Mouse (Mus musculus): ENCODE data around the gene Gbf1.

Gbf1 gene

GRCm38 (mm10) chr19:46322996-46323572 lies 170.8 kb downstream of the Gbf1 start:
- POLR2A ChIA-PET = interaction anchor here in 2 of 4 experiments (0.6 to 2.2 kb wide), 3 partner anchors 10 to 702 kb away, joined by 3 to 9 read pairs (median 3); no protein-coding TSS in a partner anchor
- CTCF ChIA-PET = interaction anchor here in 3 of 4 experiments (0.5 to 1.7 kb wide), 3 partner anchors 14 to 603 kb away, joined by 3 to 5 read pairs (median 3); no protein-coding TSS in a partner anchor

GRCm38 (mm10) chr19:46323716-46324115 lies 171.4 kb downstream of the Gbf1 start:
- POLR2A ChIA-PET = interaction anchor here in 1 of 4 experiments (1.3 to 2.2 kb wide), 2 partner anchors 11 to 73 kb away, joined by 4 to 9 read pairs; partner anchors contain the start of gene Sufu
- CTCF ChIA-PET = interaction anchor here in 1 of 4 experiments (1.7 kb wide), 1 partner anchor 15 kb away, joined by 5 read pairs; no protein-coding TSS in a partner anchor

- ChIA-PET CTCF (interaction anchor here in 1 of 4 experiments (1.7 kb wide), 1 partner anchor 15 kb away, joined by 5 read pairs; no protein-coding TSS in a partner anchor), POLR2A (interaction anchor here in 1 of 4 experiments (0.7 to 1.6 kb wide), 4 partner anchors 14 to 514 kb away, joined by 3 to 4 read pairs (median 3); partner anchors contain the start of genes Cuedc2 and Sufu)
Measured at GRCm38 (mm10) chr19:46324366-46324765, 172.1 kb downstream of the Gbf1 start.

GRCm38 (mm10) chr19:46324918-46325317 lies 172.6 kb downstream of the Gbf1 start:
- ChIA-PET POLR2A (interaction anchor here in 1 of 4 experiments (0.7 to 1.6 kb wide), 4 partner anchors 13 to 514 kb away, joined by 3 to 4 read pairs (median 3); partner anchors contain the start of genes Cuedc2 and Sufu), CTCF (no interaction called here)

GRCm38 (mm10) chr19:46326019-46326755 lies 173.9 kb downstream of the Gbf1 start:
- CTCF ChIA-PET = no interaction called here

GRCm38 (mm10) chr19:46326756-46327305 lies 174.5 kb downstream of the Gbf1 start, which contains the start of gene Psd:
TSS of gene Psd (minus strand) at chr19:46327156.
- ChIA-PET CTCF (interaction anchor here in 1 of 4 experiments (2.6 kb wide), 1 partner anchor 23 kb away, joined by 14 read pairs; the partner anchor contains the start of gene Nfkb2), POLR2A (interaction anchor here in 2 of 4 experiments (1.0 to 3.4 kb wide), 6 partner anchors 8 to 260 kb away, joined by 3 to 35 read pairs (median 12); partner anchors contain the start of genes Actr1a (in 1 of the 2) and Cuedc2 (in 1 of the 2))

More at GRCm38 (mm10) chr19:46326019-46326755, 173.9 kb downstream of the Gbf1 start:
- POLR2A ChIA-PET = interaction anchor here in 2 of 4 experiments (0.9 to 1.6 kb wide), 3 partner anchors 12 to 43 kb away, joined by 3 to 5 read pairs (median 3); partner anchors contain the start of gene Cuedc2 (in 1 of the 2)

- ChIA-PET CTCF (interaction anchor here in 3 of 4 experiments (1.1 to 3.1 kb wide), 16 partner anchors 8 to 245 kb away, joined by 3 to 14 read pairs (median 5); partner anchors contain the start of genes Cuedc2 (in 2 of the 3), Nfkb2 (in 2 of the 3) and Sufu (in 1 of the 3)), POLR2A (interaction anchor here (0.5 to 3.5 kb wide), 43 partner anchors 8 to 1752 kb away, joined by 3 to 39 read pairs (median 6); partner anchors contain the start of genes Cuedc2 (in 4 of the 4), Nfkb2 (in 3 of the 4), Gbf1 (in 2 of the 4) and Sufu (in 2 of the 4))
Measured at GRCm38 (mm10) chr19:46327531-46328064, 175.3 kb downstream of the Gbf1 start.

GRCm38 (mm10) chr19:46328081-46329030 lies 176.0 kb downstream of the Gbf1 start, which contains the start of gene Fbxl15:
TSS of gene Fbxl15 (plus strand) at chr19:46328184.
- ChIA-PET POLR2A (interaction anchor here (0.5 to 3.5 kb wide), 67 partner anchors 9 to 1752 kb away, joined by 3 to 39 read pairs (median 4); partner anchors contain the start of genes Cuedc2 (in 4 of the 4), Gbf1 (in 3 of the 4), Nfkb2 (in 3 of the 4) and Mfsd13a (in 2 of the 4)), CTCF (interaction anchor here (0.6 to 3.1 kb wide), 28 partner anchors 9 to 1010 kb away, joined by 3 to 14 read pairs (median 4); partner anchors contain the start of genes Nfkb2 (in 3 of the 4), Cuedc2 (in 2 of the 4), Sufu (in 2 of the 4) and Pitx3 (in 1 of the 4))

- CTCF ChIA-PET = interaction anchor here (0.5 to 3.1 kb wide), 22 partner anchors 9 to 1179 kb away, joined by 3 to 14 read pairs (median 5); partner anchors contain the start of genes Cuedc2 (in 3 of the 4), Nfkb2 (in 3 of the 4), Pitx3 (in 1 of the 4) and Sufu (in 1 of the 4)
- POLR2A ChIA-PET = interaction anchor here (0.6 to 3.5 kb wide), 51 partner anchors 9 to 782 kb away, joined by 3 to 39 read pairs (median 4); partner anchors contain the start of genes Cuedc2 (in 3 of the 4), Nfkb2 (in 3 of the 4), Gbf1 (in 2 of the 4) and Mfsd13a (in 2 of the 4)
Measured at GRCm38 (mm10) chr19:46329031-46329641, 176.8 kb downstream of the Gbf1 start.

GRCm38 (mm10) chr19:46329951-46330350 lies 177.6 kb downstream of the Gbf1 start:
- ChIA-PET POLR2A (interaction anchor here in 3 of 4 experiments (0.6 to 3.5 kb wide), 15 partner anchors 8 to 783 kb away, joined by 3 to 39 read pairs (median 8); partner anchors contain the start of genes Cuedc2 (in 2 of the 3), Nfkb2 (in 2 of the 3) and Nolc1 (in 1 of the 3)), CTCF (interaction anchor here in 3 of 4 experiments (0.7 to 3.1 kb wide), 8 partner anchors 8 to 195 kb away, joined by 3 to 13 read pairs (median 4); partner anchors contain the start of genes Cuedc2 (in 1 of the 3), Nfkb2 (in 1 of the 3) and Pitx3 (in 1 of the 3))

- ChIA-PET CTCF (interaction anchor here in 3 of 4 experiments (0.5 to 2.0 kb wide), 7 partner anchors 26 to 195 kb away, joined by 3 to 7 read pairs (median 4); partner anchors contain the start of genes Nfkb2 (in 2 of the 3) and Pitx3 (in 1 of the 3)), POLR2A (interaction anchor here in 2 of 4 experiments (0.7 to 3.5 kb wide), 8 partner anchors 7 to 195 kb away, joined by 3 to 39 read pairs (median 4); partner anchors contain the start of gene Cuedc2 (in 1 of the 2))
Measured at GRCm38 (mm10) chr19:46330696-46331095, 178.4 kb downstream of the Gbf1 start.

- POLR2A ChIA-PET = interaction anchor here in 2 of 4 experiments (0.9 to 1.3 kb wide), 3 partner anchors 12 to 108 kb away, joined by 3 read pairs; no protein-coding TSS in a partner anchor
- CTCF ChIA-PET = interaction anchor here in 3 of 4 experiments (0.5 to 1.8 kb wide), 4 partner anchors 27 to 196 kb away, joined by 3 to 7 read pairs (median 4); partner anchors contain the start of gene Nfkb2 (in 1 of the 3)
Measured at GRCm38 (mm10) chr19:46331326-46331725, 179.0 kb downstream of the Gbf1 start.

- CTCF ChIA-PET = no interaction called here
- POLR2A ChIA-PET = interaction anchor here in 2 of 4 experiments (1.1 to 1.3 kb wide), 2 partner anchors 49 to 108 kb away, joined by 3 read pairs; no protein-coding TSS in a partner anchor
Measured at GRCm38 (mm10) chr19:46331936-46332335, 179.6 kb downstream of the Gbf1 start.

GRCm38 (mm10) chr19:46332721-46333339 lies 180.5 kb downstream of the Gbf1 start:
- ChIA-PET POLR2A (no interaction called here), CTCF (no interaction called here)

GRCm38 (mm10) chr19:46333906-46334305 lies 181.6 kb downstream of the Gbf1 start:
- ChIA-PET POLR2A (interaction anchor here in 1 of 4 experiments (0.6 to 1.2 kb wide), 2 partner anchors 23 to 266 kb away, joined by 3 read pairs; no protein-coding TSS in a partner anchor), CTCF (interaction anchor here in 1 of 4 experiments (1.6 kb wide), 1 partner anchor 63 kb away, joined by 3 read pairs; the partner anchor contains the start of gene Sufu)

Measured in embryonic stem cell, embryonic (primary cell).